Mouse (Mus musculus) adrenal gland, postnatal 36 days (tissue): ENCODE data around the gene Eef1a1. TPM values are rescaled to one million over a fixed set of nuclear protein-coding genes. Genes with fewer than 3 reads are reported as not detected.
"Not testable (repeated sequence)": the region's sequence is repeated elsewhere in the genome, so short reads cannot be mapped to it uniquely, and the experiment has no call there.

Experiments used
- DNase-seq, 2 experiments: peaks; one replicate each; pipeline ENCODE4 v3.0.0; 2021; ENCODE audit warnings: mixed read lengths in 1 of 2
- total RNA-seq, 2 experiments: library from RNA; stranded (reverse); gene quantifications; 2 replicates each; pipeline ENCODE4 v1.2.3; 2021

Gene Eef1a1
- total RNA-seq, 2 experiments from 2014 or later = 6,718 to 6,967 TPM

- peak; percentile 48 to 66 for DNase-seq
Measured at GRCm38 (mm10) chr9:78508106-78508786, 19.3 kb upstream of the Eef1a1 start.

DNA sequence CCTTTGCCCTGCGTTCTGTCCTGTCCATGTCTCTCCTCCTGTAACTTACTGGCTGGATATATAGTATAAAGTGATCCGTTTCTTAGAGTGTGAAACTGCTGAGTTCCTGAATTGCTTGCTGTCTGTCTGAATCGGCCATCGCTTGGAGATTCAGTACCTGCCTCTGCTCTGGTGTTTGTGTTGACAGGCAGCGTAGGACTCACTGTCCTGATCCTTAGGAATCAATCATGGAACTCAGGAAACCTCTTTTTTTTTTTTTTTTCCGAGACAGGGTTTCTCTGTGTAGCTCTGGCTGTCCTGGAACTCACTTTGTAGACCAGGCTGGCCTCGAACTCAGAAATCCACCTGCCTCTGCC, 17.7 kb upstream of the Eef1a1 start:
- no peak for DNase-seq

GRCm38 (mm10) chr9:78506002-78506721, 17.2 kb upstream of the Eef1a1 start:
- no peak for DNase-seq

DNA sequence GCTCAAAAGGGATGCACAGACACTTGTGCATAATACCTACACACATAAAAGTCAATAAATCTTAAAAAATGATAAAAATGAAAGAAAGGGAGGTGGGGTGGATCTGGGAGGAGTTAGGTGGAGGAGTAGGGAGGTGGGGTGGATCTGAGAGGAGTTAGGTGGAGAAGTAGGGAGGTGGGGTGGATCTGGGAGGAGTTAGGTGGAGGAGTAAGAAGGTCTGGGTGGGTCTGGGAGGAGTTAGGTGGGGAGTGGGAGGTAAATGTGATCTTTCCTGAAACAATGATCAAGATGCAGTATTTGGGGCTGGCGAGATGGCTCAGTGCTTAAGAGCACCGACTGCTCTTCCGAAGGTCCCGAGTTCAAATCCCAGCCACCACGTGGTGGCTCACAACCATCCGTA, 16.3 kb upstream of the Eef1a1 start:
- DNase-seq = no peak

GRCm38 (mm10) chr9:78504679-78505078, 15.7 kb upstream of the Eef1a1 start:
- no peak for DNase-seq

DNA sequence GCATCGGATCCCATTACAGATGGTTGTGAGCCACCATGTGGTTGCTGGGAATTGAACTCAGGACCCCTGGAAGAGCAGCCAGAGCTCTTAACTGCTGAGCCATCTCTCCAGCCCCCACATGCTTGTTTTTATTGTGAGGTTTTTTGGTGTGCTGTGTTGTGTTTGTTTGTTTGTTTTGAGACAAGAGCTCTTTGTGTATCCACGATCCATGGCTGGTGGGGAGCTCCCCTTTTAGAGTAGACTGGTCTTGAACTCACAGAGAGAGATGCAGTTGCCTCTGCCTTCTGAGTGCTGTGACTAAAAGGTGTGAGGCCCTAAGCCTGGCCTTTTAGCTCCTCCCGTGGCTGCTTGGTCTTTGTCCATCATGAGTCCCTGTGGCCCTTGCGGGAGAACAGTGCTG, 15.2 kb upstream of the Eef1a1 start:
- DNase-seq = no peak

DNA sequence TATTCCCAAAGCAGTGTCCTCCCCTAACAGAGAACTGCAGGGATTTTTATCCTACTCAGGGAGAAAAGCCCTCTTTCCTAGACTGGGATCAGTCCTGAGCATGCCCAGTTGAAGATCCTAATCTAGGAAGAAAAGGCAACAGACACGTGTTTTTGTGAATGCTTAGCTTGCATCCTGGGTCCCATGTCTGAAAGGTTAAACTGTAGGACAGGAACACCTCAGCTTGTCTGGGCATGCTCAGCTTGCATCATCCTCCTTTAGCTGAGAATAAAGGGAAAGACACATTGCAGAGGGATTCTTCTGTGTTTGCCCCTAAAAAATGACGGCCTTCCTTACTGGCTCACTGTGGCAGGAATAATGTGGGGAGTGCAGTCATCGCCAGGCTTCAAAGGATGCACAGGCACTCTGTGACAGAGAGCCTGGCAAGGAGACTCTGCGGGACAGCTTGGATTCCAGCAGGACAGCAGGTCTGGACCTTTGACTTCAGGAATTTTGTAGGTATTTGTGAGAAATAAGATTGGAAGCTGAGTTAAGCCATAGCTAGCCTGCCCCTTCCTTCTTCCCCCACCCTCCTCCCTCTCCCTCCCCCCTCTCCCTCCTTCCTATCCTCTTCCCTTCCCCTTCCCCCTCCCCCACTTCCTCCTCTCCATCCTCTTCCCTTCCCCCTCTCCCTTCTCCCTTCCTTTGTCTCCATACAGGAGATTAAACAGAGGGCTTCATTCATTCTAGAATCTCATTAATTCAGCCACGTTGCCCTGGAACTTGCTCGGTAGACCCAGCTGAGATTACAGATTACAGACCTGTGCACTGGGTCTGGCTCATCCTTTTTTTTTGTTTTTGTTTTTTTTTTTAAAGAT, 14.5 kb upstream of the Eef1a1 start:
- no peak for DNase-seq

- no peak for DNase-seq
Measured at GRCm38 (mm10) chr9:78501284-78501683, 12.3 kb upstream of the Eef1a1 start.

DNA sequence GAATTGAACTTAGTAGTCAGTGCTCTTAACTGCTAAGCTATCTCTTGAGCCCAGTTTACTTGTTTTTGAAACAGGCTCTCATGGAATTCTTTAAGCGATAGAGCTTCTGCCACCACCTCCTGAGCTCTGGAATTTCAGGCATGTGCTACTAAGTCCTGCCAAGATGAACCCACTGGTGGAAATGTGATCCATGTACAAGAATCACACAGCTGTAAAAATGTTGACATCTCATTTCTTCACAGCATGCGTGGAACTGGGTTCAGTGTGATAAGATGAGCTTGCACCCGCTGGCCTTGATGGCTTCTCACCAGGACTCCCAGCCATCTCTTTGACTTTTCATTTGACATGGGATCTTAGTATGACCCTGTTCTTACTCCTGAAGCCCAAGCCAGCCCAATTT, 11.4 kb upstream of the Eef1a1 start:
- DNase-seq = no peak

DNA sequence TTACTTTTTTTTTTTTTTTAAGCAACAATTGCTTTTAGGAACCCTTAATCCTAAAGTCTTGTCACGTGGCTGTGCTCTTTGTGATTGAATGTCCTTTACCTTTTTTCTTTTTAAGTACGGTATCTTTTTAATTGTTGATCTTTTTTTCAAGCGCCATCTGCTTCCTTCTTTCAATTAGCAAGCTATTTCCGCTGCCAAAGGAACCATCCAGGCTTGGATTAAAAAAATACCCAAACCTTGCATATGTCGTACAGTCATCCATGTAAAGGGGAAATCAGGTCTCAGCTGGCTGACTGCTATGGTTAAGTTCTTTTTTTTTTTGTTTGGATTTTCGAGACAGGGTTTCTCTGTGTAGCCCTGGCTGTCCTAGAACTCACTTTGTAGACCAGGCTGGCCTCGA, 4.2 kb upstream of the Eef1a1 start:
- DNase-seq = no peak

DNA sequence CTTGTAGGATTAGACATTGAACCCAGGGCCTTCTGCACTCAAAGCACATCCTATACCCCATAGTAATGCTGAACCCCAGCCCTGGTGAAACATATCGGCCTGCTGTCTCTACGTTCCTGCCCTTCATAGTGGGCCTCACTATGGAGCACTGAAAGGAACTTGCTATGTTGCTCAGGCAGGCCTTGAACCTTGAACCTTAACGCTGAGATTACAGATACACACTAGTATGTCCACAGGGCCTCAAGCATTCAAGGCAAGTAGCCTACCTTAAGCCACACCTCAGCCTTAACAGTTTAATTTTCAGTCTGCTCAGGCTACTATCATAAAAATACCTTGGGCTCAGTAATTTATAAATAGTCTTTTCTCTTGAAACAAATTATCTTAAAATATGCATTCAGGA, 3.3 kb upstream of the Eef1a1 start:
- DNase-seq = no peak

DNA sequence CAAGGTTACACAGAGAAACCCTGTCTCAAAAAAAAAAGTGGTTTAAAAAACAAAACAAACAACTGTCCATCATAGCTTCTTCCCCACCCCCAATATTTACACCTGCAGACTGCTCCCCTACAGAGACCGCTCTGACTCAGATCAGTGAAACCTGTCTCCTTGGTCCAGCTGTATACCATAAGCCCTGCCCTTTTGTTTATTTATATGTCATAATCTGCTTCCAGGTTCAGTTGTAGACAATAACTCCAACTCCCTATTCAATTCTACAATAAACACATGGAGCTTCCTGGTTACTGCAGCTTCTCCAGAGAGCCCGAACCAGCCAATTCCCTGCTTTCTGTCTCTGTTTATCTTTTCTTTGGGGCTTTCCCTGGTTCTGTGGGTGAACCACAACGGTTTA, 2.2 kb upstream of the Eef1a1 start:
- no peak for DNase-seq

DNA sequence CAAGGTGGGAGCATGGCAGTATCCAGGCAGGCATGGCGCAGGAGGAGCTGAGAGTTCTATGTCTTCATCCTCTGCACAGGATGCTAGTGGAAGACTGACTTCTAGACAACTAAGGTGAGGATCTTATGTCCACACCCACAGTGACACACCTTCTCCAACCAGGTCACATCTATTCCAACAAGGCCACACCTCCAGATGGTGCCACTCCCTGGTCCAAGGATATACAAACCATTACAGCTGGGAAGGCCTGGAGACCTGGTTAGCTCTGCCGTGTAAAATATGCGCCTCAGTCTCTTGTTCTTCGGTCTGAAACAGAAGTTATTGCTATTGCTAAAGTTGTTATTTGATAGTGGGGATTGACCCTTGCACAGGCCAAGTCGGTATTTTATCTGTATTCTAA, 930 bp downstream of the Eef1a1 start:
- not testable (repeated sequence) for DNase-seq

GRCm38 (mm10) chr9:78484660-78485059, 4.3 kb downstream of the Eef1a1 start:
- no peak for DNase-seq

DNA sequence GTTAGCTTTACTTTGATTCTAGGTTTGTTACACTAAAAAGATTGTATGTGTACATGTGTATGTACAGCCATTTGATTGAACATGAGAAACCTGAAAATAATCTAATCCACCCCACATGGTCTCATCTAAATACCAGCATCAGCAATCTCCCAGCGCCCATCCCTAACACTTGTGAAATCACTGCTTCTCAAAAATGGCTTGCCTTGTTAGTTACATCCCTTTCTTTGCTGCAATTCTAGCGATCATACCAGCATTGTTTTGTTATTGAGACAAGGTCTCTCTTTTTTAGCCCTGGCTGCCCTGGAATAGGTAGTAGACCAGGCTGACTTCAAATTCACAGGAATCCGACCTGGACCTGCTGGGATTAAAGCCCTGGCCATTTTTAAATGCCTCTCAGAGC, 6.6 kb downstream of the Eef1a1 start:
- no peak for DNase-seq

DNA sequence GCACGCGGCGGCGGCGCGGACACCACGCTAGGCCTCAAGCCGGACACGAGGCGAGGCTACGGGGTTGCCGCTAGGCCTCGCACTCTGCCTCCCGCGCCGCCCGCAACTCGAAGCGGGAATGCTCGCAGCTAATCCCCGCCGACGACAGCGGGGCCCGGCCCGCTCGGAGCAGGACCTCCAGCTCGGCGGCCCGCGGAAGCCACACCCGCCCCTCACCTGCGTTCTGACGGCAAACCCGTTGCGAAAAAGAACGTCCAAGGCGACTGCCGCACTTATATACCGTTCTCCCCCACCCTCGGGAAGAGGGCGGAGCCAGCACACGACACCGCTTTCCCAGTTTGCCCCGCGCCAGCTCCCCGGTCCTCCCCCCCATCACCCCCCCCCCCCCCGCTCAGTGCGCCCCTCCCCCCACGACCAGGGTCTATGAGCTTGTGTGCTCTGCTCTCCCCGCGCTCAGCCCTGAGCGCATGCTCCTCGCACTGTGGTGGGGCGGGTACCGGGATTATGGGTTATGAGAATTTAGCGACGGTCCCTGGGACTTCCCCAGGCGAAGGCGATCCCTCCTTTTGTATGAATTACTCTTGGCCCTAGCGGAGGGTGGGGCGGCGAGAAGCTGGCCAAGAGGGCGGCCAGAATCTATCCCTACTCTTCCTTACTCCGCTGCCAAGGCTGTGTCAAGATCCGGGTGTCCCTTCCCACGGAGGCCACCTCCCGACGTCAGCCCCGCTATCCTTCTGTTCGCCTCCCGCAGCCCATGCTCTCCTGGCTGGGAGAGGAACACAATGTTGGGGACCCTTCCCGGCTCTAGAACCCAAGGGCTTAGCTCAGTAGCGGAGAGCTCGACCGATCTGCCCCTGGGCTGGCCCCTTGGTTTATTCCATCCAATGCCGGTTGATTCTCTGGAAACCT, 7.3 kb downstream of the Eef1a1 start:
- DNase-seq = peak; percentile 95 to 96

DNA sequence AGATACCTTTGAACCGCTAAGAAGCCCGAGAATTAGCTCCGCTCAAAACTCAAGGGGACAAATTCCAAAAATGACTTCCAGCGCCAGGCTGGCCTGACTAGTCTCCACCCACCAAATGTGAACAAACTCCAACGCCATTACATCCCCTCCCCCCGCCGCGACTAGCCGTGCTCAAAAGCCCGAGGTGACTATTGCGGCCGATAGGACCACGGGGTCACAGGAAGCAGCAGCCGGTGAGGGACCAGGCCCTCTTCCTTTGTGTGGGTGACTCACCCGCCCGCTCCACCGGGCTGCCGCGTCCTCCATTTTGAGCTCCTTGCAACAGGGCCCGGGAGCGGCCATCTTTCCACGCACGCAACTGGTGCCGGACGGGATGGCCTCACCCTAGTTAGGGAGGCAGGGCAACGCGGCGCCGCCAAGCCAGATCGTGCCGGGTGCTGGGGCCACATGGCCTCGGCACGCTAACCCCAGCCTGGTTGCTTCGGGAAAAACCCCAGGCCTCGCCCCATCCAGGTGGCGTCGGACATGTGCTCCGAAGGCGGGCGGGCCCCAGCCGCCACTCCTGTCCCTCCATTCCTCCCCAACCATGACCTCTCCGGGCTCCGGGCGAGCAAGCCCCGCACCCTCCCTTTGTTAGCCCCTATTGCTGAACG, 8.1 kb downstream of the Eef1a1 start:
- DNase-seq = peak; percentile 84 to 88

GRCm38 (mm10) chr9:78480227-78480626, 8.7 kb downstream of the Eef1a1 start:
- DNase-seq = not testable (repeated sequence)

DNA sequence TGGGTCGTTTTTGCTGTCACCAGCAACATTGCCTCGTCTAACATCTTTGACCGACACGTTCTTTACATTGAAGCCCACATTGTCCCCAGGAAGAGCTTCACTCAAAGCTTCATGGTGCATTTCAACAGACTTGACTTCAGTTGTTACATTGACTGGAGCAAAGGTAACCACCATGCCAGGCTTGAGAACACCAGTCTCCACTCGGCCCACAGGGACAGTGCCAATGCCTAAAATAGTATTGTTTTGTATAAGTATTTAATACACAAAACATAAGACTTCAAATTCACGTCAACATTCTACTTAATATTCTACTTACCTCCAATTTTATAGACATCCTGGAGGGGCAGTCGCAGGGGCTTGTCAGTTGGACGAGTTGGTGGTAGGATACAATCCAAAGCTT, 9.6 kb downstream of the Eef1a1 start:
- DNase-seq = not testable (repeated sequence)

GRCm38 (mm10) chr9:78478009-78478605, 10.8 kb downstream of the Eef1a1 start:
- DNase-seq = not testable (repeated sequence)

- DNase-seq = no peak
Measured at GRCm38 (mm10) chr9:78477021-78477551, 11.9 kb downstream of the Eef1a1 start.
